Mouse (Mus musculus): ENCODE results near the gene Csrp1.

- no peak for TF ChIP-seq POLR2A (IDR thresholded peaks at IDR 0.05; ENCODE audit: insufficient read depth, low read depth, low read length)
- TF ChIP-seq CTCF (IDR thresholded peaks at IDR 0.05; ENCODE audit: insufficient read depth, low read depth, low read length): no peak
Observed at GRCm38 (mm10) chr1:135729367-135729713, 9.5 kb downstream of the Csrp1 start.

Data from olfactory bulb, adult 2 months (tissue).